Mouse (Mus musculus): ENCODE measurements around the gene Psmd4. TPM values are rescaled to one million over a fixed set of nuclear protein-coding genes. Genes with fewer than 3 reads are reported as not detected.
"Not testable (repeated sequence)": the region's sequence is repeated elsewhere in the genome, so short reads cannot be mapped to it uniquely, and the experiment has no call there.

Gene Psmd4
- polyA plus RNA-seq, 1 experiment from 2014 or later, result 341 TPM

- Histone ChIP-seq H3K36me3 (no peaks in the 10 kb centered on the region), H3K27me3 (ENCODE audit: low read depth, poor library complexity, severe bottlenecking) (no peaks in the 10 kb centered on the region), H3K27ac (replicated peaks) (no peak overlapping the region), H3K9me3 (replicated peaks) (no peaks in the 10 kb centered on the region), H3K4me3 (no peak overlapping the region), H3K4me1 (peaks cover 6% of the 10 kb centered on the region)
- WGBS, result 88% methylated on average over 11 of the region's 11 CpGs
- no peak for DNase-seq (ENCODE audit: low spot score)
These were observed 4.1 kb upstream of the Psmd4 start for GRCm38 (mm10) chr3:95046462-95047057.

DNA sequence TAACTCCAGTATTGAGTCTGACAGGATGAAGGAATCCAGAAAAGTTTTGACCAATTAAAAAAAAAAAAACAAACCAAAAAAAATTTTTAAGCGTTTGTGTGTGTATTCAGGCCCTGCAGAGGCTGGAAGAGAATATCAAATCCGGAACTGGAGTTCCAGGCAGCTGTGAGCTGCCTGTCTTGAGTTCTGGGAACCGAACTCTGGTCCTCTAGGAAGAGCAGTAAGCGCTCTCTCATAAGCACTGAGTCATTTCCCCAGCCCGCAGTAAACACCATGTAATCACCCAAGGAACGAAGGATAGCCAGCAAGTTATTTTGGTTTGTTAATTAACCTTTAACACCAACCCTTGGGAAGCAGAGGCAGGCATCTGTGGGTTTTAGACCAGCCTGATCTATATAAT lies 837 bp upstream of the Psmd4 start:
- DNase-seq (ENCODE audit: low spot score), result no peak
- no peaks in the 10 kb centered on the region for H3K9me3 ChIP-seq (replicated peaks)
- H3K27me3 ChIP-seq (ENCODE audit: low read depth, poor library complexity, severe bottlenecking), result no peaks in the 10 kb centered on the region
- no peak overlapping the region for H3K27ac ChIP-seq (replicated peaks)
- H3K4me3 ChIP-seq, result no peak overlapping the region
- peaks cover 23% of the 10 kb centered on the region for H3K36me3 ChIP-seq
- WGBS, result 79% methylated on average over 6 of the region's 6 CpGs
- peaks cover 11% of the 10 kb centered on the region for H3K4me1 ChIP-seq

GRCm38 (mm10) chr3:95042838-95043229 lies 420 bp upstream of the Psmd4 start:
- no peaks in the 10 kb centered on the region for H3K27me3 ChIP-seq (ENCODE audit: low read depth, poor library complexity, severe bottlenecking)
- H3K36me3 ChIP-seq, result peaks cover 27% of the 10 kb centered on the region
- peak overlapping the region; percentile 91 for H3K27ac ChIP-seq (replicated peaks)
- peak overlapping the region; percentile 89 for H3K4me3 ChIP-seq
- H3K4me1 ChIP-seq, result peaks cover 11% of the 10 kb centered on the region
- 33% methylated on average over 7 of the region's 7 CpGs for WGBS
- DNase-seq (ENCODE audit: low spot score), result no peak
- H3K9me3 ChIP-seq (replicated peaks), result no peaks in the 10 kb centered on the region

- DNase-seq (ENCODE audit: low spot score), result no peak
- H3K9me3 ChIP-seq (replicated peaks), result no peaks in the 10 kb centered on the region
- WGBS, result 13% methylated on average over 3 of the region's 3 CpGs
- H3K27ac ChIP-seq (replicated peaks), result peak overlapping the region; percentile 91
- peaks cover 38% of the 10 kb centered on the region for H3K36me3 ChIP-seq
- no peaks in the 10 kb centered on the region for H3K27me3 ChIP-seq (ENCODE audit: low read depth, poor library complexity, severe bottlenecking)
- peaks cover 11% of the 10 kb centered on the region for H3K4me1 ChIP-seq
- peak overlapping the region; percentile 89 for H3K4me3 ChIP-seq
These were observed 789 bp downstream of the Psmd4 start for GRCm38 (mm10) chr3:95041625-95042024.

DNA sequence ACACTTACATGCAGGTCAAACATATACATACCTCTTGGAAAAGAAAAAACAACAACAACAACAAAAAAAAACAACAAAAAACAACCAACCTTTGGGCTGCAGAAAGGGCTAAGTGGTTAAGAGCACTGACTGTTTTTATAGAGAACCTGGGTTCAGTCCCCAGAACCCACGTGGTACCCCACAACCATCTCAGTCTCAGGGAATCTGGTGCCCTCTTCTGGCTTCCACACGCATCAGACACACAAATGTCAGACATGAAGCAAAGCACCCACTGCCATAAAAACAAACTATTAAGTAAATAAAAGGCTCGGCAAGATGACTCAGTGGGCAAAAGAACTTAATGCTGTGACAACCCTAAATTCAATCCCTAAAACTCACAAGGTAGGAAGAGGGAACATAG lies 12.5 kb downstream of the Psmd4 start:
- 75% methylated on average over 3 of the region's 3 CpGs for WGBS
- Histone ChIP-seq H3K36me3 (peaks cover 61% of the 10 kb centered on the region), H3K27me3 (ENCODE audit: low read depth, poor library complexity, severe bottlenecking) (no peaks in the 10 kb centered on the region), H3K4me3 (no peak overlapping the region), H3K4me1 (peaks cover 12% of the 10 kb centered on the region), H3K27ac (replicated peaks) (no peak overlapping the region), H3K9me3 (replicated peaks) (no peaks in the 10 kb centered on the region)
- DNase-seq (ENCODE audit: low spot score), result no peak

DNA sequence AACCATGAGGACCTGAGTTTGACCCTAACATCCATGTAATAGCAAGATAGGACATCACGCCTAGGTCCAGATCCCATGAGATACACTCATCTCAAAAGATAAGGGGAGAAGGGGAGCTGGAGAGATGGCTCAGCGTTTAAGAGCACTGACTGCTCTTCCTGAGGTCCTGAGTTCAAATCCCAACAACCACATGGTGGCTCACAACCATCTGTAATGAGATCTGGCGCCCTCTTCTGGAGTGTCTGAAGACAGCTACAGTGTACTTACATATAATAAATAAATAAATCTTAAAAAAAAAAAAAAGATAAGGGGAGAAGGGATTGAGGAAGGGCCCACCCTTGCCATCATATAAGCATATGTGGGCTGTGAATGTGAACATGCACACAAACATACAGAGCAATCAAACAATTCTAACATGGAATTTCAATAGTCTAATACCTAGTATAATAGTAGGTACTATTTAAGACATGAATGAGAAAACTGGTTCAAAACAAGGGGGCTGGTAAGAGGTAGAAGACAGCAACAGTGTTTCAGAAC lies 13.1 kb downstream of the Psmd4 start:
- DNase-seq (ENCODE audit: low spot score); H3K27me3 ChIP-seq (ENCODE audit: low read depth, poor library complexity, severe bottlenecking); H3K9me3 ChIP-seq (replicated peaks); H3K4me3 ChIP-seq; H3K27ac ChIP-seq (replicated peaks): not testable (repeated sequence)
- Histone ChIP-seq H3K4me1 (peaks cover 18% of the 10 kb centered on the region), H3K36me3 (peaks cover 55% of the 10 kb centered on the region)
- 82% methylated on average over 3 of the region's 3 CpGs for WGBS

GRCm38 (mm10) chr3:95028603-95029002 lies 13.8 kb downstream of the Psmd4 start:
- H3K4me1 ChIP-seq, result peaks cover 20% of the 10 kb centered on the region
- WGBS, result 94% methylated on average over 3 of the region's 3 CpGs
- no peak overlapping the region for H3K27ac ChIP-seq (replicated peaks)
- H3K4me3 ChIP-seq, result no peak overlapping the region
- no peak for DNase-seq (ENCODE audit: low spot score)
- no peaks in the 10 kb centered on the region for H3K27me3 ChIP-seq (ENCODE audit: low read depth, poor library complexity, severe bottlenecking)
- no peaks in the 10 kb centered on the region for H3K9me3 ChIP-seq (replicated peaks)
- peaks cover 47% of the 10 kb centered on the region for H3K36me3 ChIP-seq

GRCm38 (mm10) chr3:95027701-95028100 lies 14.7 kb downstream of the Psmd4 start:
- Histone ChIP-seq H3K36me3 (peaks cover 38% of the 10 kb centered on the region), H3K9me3 (replicated peaks) (no peaks in the 10 kb centered on the region), H3K4me1 (peaks cover 20% of the 10 kb centered on the region), H3K27ac (replicated peaks) (no peak overlapping the region), H3K4me3 (no peak overlapping the region), H3K27me3 (ENCODE audit: low read depth, poor library complexity, severe bottlenecking) (no peaks in the 10 kb centered on the region)
- no peak for DNase-seq (ENCODE audit: low spot score)
- WGBS, result 70% methylated on average over 5 of the region's 5 CpGs

DNA sequence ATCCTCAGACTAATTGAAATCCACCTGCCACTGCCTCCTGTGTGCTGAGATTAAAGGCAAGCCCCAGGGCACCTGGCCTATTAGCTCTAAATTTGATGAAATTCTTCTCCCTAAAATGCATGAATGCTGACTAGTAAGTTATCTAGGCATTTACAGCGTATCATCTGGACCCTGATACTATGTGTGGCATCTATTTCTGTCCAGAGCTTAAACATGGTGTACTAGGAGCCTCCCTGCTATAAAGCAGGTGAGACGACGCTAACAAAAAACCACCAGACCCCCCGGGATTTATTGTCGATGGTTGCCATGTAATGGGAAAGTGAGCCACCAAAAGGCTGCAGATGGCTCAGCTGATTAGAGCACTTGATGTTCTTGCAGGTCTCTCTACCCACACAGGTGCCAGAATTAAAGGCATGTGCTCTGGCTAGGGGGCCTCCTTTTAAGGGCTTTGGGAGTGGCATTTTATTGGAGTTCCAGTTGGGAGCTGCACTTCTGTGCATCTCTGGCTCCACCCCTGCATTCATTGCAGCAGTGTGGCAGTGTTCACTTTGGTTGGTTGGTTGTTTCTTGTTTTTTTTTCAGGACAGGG lies 15.3 kb downstream of the Psmd4 start:
- H3K27ac ChIP-seq (replicated peaks), result no peak overlapping the region
- WGBS, result 66% methylated on average over 5 of the region's 5 CpGs
- H3K4me3 ChIP-seq, result no peak overlapping the region
- H3K36me3 ChIP-seq, result peaks cover 33% of the 10 kb centered on the region
- DNase-seq (ENCODE audit: low spot score), result no peak
- H3K27me3 ChIP-seq (ENCODE audit: low read depth, poor library complexity, severe bottlenecking), result no peaks in the 10 kb centered on the region
- peaks cover 20% of the 10 kb centered on the region for H3K4me1 ChIP-seq
- H3K9me3 ChIP-seq (replicated peaks), result no peaks in the 10 kb centered on the region

DNA sequence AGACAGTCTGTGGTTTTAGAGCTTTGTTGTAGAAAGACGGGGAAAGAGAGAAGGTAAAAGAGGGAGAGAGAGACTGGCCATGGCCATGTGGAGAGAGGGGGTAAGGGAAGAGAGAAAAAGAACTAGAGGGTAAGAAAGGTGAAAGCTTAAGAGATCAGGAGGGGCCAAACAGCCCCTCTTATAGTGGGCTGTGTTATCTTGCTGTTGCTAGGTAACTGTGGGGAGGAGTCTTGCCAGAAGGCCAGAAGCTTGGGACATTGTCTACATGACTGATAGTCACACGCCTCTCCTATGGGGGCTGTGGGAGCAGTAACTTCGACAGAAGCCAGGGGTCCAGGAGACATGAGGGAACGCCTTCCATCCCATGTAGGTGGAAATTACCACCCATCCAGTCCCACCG lies 17.2 kb downstream of the Psmd4 start:
- Histone ChIP-seq H3K27me3 (ENCODE audit: low read depth, poor library complexity, severe bottlenecking) (no peaks in the 10 kb centered on the region), H3K4me3 (no peak overlapping the region), H3K4me1 (peaks cover 20% of the 10 kb centered on the region), H3K9me3 (replicated peaks) (no peaks in the 10 kb centered on the region), H3K36me3 (peaks cover 14% of the 10 kb centered on the region), H3K27ac (replicated peaks) (0 out of 2 replicates have a peak overlapping the region, but pooled peaks have one; percentile 4)
- WGBS, result 59% methylated on average over 5 of the region's 5 CpGs
- DNase-seq (ENCODE audit: low spot score), result no peak

DNA sequence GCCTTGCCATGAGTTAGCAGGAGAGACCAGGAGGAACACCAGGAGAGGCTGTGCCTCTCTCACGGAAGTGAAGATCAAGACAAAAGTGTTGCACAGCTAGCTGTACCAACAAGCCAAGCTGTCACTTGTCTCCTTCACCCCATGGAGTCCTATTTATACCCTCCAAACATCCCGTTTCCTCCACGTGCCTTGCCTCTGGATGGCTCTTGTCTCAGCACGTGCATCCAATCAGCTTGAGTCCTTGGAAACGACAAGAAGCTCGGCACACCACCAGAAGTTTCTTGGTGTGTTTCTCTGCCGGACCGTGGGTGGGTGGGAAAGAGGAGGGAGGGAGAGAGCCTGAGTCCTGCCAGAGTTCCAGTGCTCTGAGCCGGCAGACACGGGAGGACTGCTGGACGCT lies 17.9 kb downstream of the Psmd4 start:
- DNase-seq (ENCODE audit: low spot score), result no peak
- WGBS, result 28% methylated on average over 11 of the region's 11 CpGs
- H3K27ac ChIP-seq (replicated peaks), result 0 out of 2 replicates have a peak overlapping the region, but pooled peaks have one; percentile 4

GRCm38 (mm10) chr3:95020956-95021355 lies 21.5 kb downstream of the Psmd4 start:
- not testable (repeated sequence) for H3K36me3 ChIP-seq; H3K27ac ChIP-seq (replicated peaks); H3K9me3 ChIP-seq (replicated peaks); DNase-seq (ENCODE audit: low spot score); H3K27me3 ChIP-seq (ENCODE audit: low read depth, poor library complexity, severe bottlenecking); H3K4me3 ChIP-seq
- WGBS, result 93% methylated on average over 5 of the region's 5 CpGs
- H3K4me1 ChIP-seq, result peaks cover 29% of the 10 kb centered on the region

More for the DNA sequence above, 17.9 kb downstream of the Psmd4 start:
- Histone ChIP-seq H3K27me3 (ENCODE audit: low read depth, poor library complexity, severe bottlenecking) (no peaks in the 10 kb centered on the region), H3K4me1 (peaks cover 20% of the 10 kb centered on the region), H3K9me3 (replicated peaks) (no peaks in the 10 kb centered on the region), H3K36me3 (peaks cover 13% of the 10 kb centered on the region), H3K4me3 (no peak overlapping the region)

DNA sequence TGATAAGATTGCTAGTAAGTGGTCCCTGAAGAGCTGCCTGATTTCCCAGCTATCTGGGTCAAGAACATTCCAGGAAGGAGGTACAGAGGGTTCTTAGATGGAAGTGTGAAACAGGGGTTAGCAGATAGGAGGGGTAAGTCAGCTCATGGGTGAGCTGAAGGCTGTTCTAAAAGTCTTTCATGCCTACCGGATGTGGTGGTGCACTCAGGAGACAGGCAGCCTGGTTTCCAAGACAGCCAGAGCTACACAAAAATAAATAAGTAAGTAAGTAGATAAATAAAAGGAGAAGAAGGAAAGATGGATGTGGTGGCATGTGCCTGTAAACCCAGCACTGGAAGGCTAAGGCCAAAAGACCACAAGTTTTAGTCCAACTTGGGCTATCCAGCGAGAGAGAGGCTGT lies 23.7 kb downstream of the Psmd4 start:
- WGBS, result 88% methylated on average over 2 of the region's 2 CpGs
- Histone ChIP-seq H3K4me3 (no peak overlapping the region), H3K27ac (replicated peaks) (no peak overlapping the region), H3K9me3 (replicated peaks) (no peaks in the 10 kb centered on the region), H3K4me1 (peaks cover 22% of the 10 kb centered on the region), H3K36me3 (peaks cover 5% of the 10 kb centered on the region), H3K27me3 (ENCODE audit: low read depth, poor library complexity, severe bottlenecking) (no peaks in the 10 kb centered on the region)
- no peak for DNase-seq (ENCODE audit: low spot score)
